Mouse (Mus musculus): ENCODE measurements at regions not wholly inside any gene's neighbourhood (a gene's known extent, or its start where the extent isn't known, plus 50 kb on each side); places are given as distances from the start of the nearest gene placed in this dataset.

DNA sequence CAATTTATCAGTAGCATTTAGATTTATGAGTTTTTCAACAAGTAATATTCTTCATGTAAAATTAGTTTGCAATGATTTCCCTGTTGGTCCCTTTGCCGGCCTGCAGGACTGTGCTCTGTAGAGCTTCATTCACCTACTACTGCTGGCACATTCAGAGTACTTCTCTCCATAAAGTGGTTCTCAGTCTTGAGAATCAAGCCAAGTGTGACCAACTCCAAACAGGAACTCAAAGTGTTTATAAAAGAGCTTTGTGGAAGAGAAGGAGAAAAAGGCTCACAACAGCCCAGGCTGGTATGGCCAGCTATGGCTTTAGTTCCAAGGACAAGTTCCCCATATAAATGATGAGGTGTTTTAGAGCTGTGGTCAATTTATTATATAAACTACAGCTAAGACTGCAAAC, 379.1 kb downstream of the Tns3 start:
- Histone ChIP-seq H3K36me3 (ENCODE audit: control insufficient read depth in 1 of 2, insufficient read depth in 2 of 2, low read length in 2 of 2) (no peaks in the 10 kb centered on the region), H3K27ac (ENCODE audit: control insufficient read depth, low read depth, low read length) (no peak overlapping the region), H3K9ac (ENCODE audit: control insufficient read depth, low read depth, low read length, poor library complexity, severe bottlenecking) (no peak overlapping the region), H3K79me2 (ENCODE audit: control insufficient read depth, insufficient read depth, low read length, poor library complexity) (no peaks in the 10 kb centered on the region), H3K9me3 (replicated peaks; ENCODE audit: insufficient read depth, low read length) (no peaks in the 10 kb centered on the region), H3K4me3 (ENCODE audit: control insufficient read depth in 1 of 2, insufficient read depth in 1 of 2, low read depth in 2 of 2, low read length in 2 of 2) (no peak overlapping the region), H3K4me1 (ENCODE audit: control insufficient read depth in 1 of 2, insufficient read depth in 2 of 2, low read length in 2 of 2) (no peaks in the 10 kb centered on the region), H3K27me3 (ENCODE audit: control insufficient read depth in 1 of 2, insufficient read depth in 2 of 2, low read length in 2 of 2) (no peaks in the 10 kb centered on the region)
- TF ChIP-seq TAL1 (IDR thresholded peaks at IDR 0.05; ENCODE audit: low read length) (no peak), JUND (IDR thresholded peaks at IDR 0.05; ENCODE audit: low read depth, low read length) (no peak), ZC3H11A (IDR thresholded peaks at IDR 0.05; ENCODE audit: low read depth, low read length) (no peak), ZNF384 (IDR thresholded peaks at IDR 0.05; ENCODE audit: low read depth, low read length) (no peak), POLR2AphosphoS2 (IDR thresholded peaks at IDR 0.05; ENCODE audit: low read length) (no peak), POLR2AphosphoS5 (IDR thresholded peaks at IDR 0.05; ENCODE audit: borderline replicate concordance, low read depth, low read length) (no peak), RAD21 (IDR thresholded peaks at IDR 0.05; ENCODE audit: low read depth, low read length) (no peak), ELF1 (IDR thresholded peaks at IDR 0.05; ENCODE audit: low read depth, low read length) (no peak), NRF1 (IDR thresholded peaks at IDR 0.05; ENCODE audit: insufficient read depth, low read depth, low read length, poor library complexity, severe bottlenecking) (no peak), USF2 (IDR thresholded peaks at IDR 0.05; ENCODE audit: borderline replicate concordance in 1 of 2, insufficient read depth in 1 of 2, low read depth in 1 of 2, low read length in 2 of 2) (no peak), CTCF (IDR thresholded peaks at IDR 0.05 in 2 of 3, conservative IDR thresholded peaks at IDR 0.05 in 1 of 3; ENCODE audit: control insufficient read depth in 1 of 3, insufficient read depth in 1 of 3, low read depth in 2 of 3, low read length in 3 of 3, poor library complexity in 1 of 3, severe bottlenecking in 1 of 3) (no peak), POLR2A (IDR thresholded peaks at IDR 0.05; ENCODE audit: control insufficient read depth in 1 of 2, insufficient read depth in 1 of 2, low read depth in 1 of 2, low read length in 2 of 2, poor library complexity in 1 of 2) (no peak), GATA1 (IDR thresholded peaks at IDR 0.05; ENCODE audit: low read depth, low read length) (no peak), ZKSCAN1 (IDR thresholded peaks at IDR 0.05; ENCODE audit: low read depth, low read length) (no peak), MEF2A (IDR thresholded peaks at IDR 0.05; ENCODE audit: extremely low read depth, insufficient replicate concordance, low read depth, low read length, poor library complexity, severe bottlenecking) (no peak), TBP (IDR thresholded peaks at IDR 0.05; ENCODE audit: low read depth, low read length) (no peak), EP300 (IDR thresholded peaks at IDR 0.05; ENCODE audit: low read depth in 1 of 2, low read length in 2 of 2) (no peak), MAFK (IDR thresholded peaks at IDR 0.05; ENCODE audit: borderline replicate concordance, low read depth, low read length) (no peak), SMC3 (IDR thresholded peaks at IDR 0.05; ENCODE audit: low read depth, low read length) (no peak)
- no peak for DNase-seq (ENCODE audit: low read depth, low spot score)

DNA sequence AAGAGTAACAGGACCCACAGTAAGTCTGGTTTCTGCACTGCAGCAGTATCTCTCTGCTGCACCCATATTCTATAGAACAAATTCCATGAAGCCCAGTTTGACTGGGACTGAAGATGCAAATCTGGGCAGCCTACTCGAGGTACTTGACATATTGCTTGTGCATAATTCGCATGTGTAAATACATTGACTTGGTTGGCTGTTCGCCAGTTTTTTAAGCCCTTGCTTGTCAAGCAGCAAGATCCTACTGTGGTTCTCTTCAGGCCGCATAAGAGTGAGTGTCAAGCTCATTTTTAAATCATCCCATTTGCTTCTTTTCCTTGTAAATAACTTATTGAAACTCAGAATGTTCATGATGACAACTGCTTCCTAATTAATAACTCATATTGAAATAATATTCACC, 389.1 kb downstream of the Tns3 start:
- Histone ChIP-seq H3K4me3 (ENCODE audit: control insufficient read depth in 1 of 2, insufficient read depth in 1 of 2, low read depth in 2 of 2, low read length in 2 of 2) (no peak overlapping the region), H3K4me1 (ENCODE audit: control insufficient read depth in 1 of 2, insufficient read depth in 2 of 2, low read length in 2 of 2) (no peaks in the 10 kb centered on the region), H3K79me2 (ENCODE audit: control insufficient read depth, insufficient read depth, low read length, poor library complexity) (no peaks in the 10 kb centered on the region), H3K27ac (ENCODE audit: control insufficient read depth, low read depth, low read length) (no peak overlapping the region), H3K9me3 (replicated peaks; ENCODE audit: insufficient read depth, low read length) (no peaks in the 10 kb centered on the region), H3K27me3 (ENCODE audit: control insufficient read depth in 1 of 2, insufficient read depth in 2 of 2, low read length in 2 of 2) (no peaks in the 10 kb centered on the region), H3K9ac (ENCODE audit: control insufficient read depth, low read depth, low read length, poor library complexity, severe bottlenecking) (no peak overlapping the region), H3K36me3 (ENCODE audit: control insufficient read depth in 1 of 2, insufficient read depth in 2 of 2, low read length in 2 of 2) (no peaks in the 10 kb centered on the region)
- no peak for TF ChIP-seq MYC (IDR thresholded peaks at IDR 0.05; ENCODE audit: low read depth, low read length)
- TF ChIP-seq POLR2A (IDR thresholded peaks at IDR 0.05; ENCODE audit: control insufficient read depth in 1 of 2, insufficient read depth in 1 of 2, low read depth in 1 of 2, low read length in 2 of 2, poor library complexity in 1 of 2) = no peak
- TF ChIP-seq ZC3H11A (IDR thresholded peaks at IDR 0.05; ENCODE audit: low read depth, low read length) = no peak
- no peak for TF ChIP-seq ZKSCAN1 (IDR thresholded peaks at IDR 0.05; ENCODE audit: low read depth, low read length)
- no peak for TF ChIP-seq MXI1 (IDR thresholded peaks at IDR 0.05; ENCODE audit: low read depth, low read length)
- TF ChIP-seq TCF12 (IDR thresholded peaks at IDR 0.05; ENCODE audit: low read depth, low read length) = no peak
- no peak for TF ChIP-seq E2F4 (IDR thresholded peaks at IDR 0.05; ENCODE audit: borderline replicate concordance, low read depth, low read length)
- TF ChIP-seq CTCF (IDR thresholded peaks at IDR 0.05 in 2 of 3, conservative IDR thresholded peaks at IDR 0.05 in 1 of 3; ENCODE audit: control insufficient read depth in 1 of 3, insufficient read depth in 1 of 3, low read depth in 2 of 3, low read length in 3 of 3, poor library complexity in 1 of 3, severe bottlenecking in 1 of 3) = no peak
- no peak for TF ChIP-seq GATA1 (IDR thresholded peaks at IDR 0.05; ENCODE audit: low read depth, low read length)
- no peak for TF ChIP-seq CHD1 (IDR thresholded peaks at IDR 0.05; ENCODE audit: low read depth, low read length)
- TF ChIP-seq BHLHE40 (IDR thresholded peaks at IDR 0.05; ENCODE audit: borderline replicate concordance, low read depth, low read length) = no peak
- TF ChIP-seq SIN3A (IDR thresholded peaks at IDR 0.05; ENCODE audit: low read length) = no peak
- no peak for TF ChIP-seq MEF2A (IDR thresholded peaks at IDR 0.05; ENCODE audit: extremely low read depth, insufficient replicate concordance, low read depth, low read length, poor library complexity, severe bottlenecking)
- TF ChIP-seq TAL1 (IDR thresholded peaks at IDR 0.05; ENCODE audit: low read length) = no peak
- no peak for TF ChIP-seq CHD2 (IDR thresholded peaks at IDR 0.05; ENCODE audit: low read length)
- no peak for TF ChIP-seq MAFK (IDR thresholded peaks at IDR 0.05; ENCODE audit: borderline replicate concordance, low read depth, low read length)
- TF ChIP-seq USF2 (IDR thresholded peaks at IDR 0.05; ENCODE audit: borderline replicate concordance in 1 of 2, insufficient read depth in 1 of 2, low read depth in 1 of 2, low read length in 2 of 2) = no peak
- no peak for TF ChIP-seq MAZ (IDR thresholded peaks at IDR 0.05; ENCODE audit: low read depth, low read length)
- no peak for TF ChIP-seq GABPA (IDR thresholded peaks at IDR 0.05; ENCODE audit: low read depth, low read length)
- no peak for TF ChIP-seq MYB (IDR thresholded peaks at IDR 0.05; ENCODE audit: low read depth, low read length)
- no peak for DNase-seq (ENCODE audit: low read depth, low spot score)

All from MEL (cell line).